Mouse (Mus musculus) hindbrain, embryonic 12.5 days (tissue): Measurements from ENCODE around the gene Prmt3. TPM values are rescaled to one million over a fixed set of nuclear protein-coding genes. Genes with fewer than 3 reads are reported as not detected.

ENCODE experiments used
- ATAC-seq: fragments of 200-750 bp; cut with Nextera tagmentation; 2 replicates; pipeline ENCODE4 v1.8.0; 2017; ENCODE audit warnings: moderate TSS enrichment; ENCODE audit not compliant: low FRiP score
- H3K27ac ChIP-seq: fragments of 300-500 bp; sonication (generic); 2 replicates; pipeline ENCODE4 v1.5.1; 2016; ENCODE audit warnings: mild to moderate bottlenecking
- H3K27me3 ChIP-seq: fragments of 300-500 bp; sonication (generic); 2 replicates; pipeline ENCODE4 v1.6.1; 2016; ENCODE audit warnings: mild to moderate bottlenecking
- H3K36me3 ChIP-seq: fragments of 300-500 bp; sonication (generic); 2 replicates; pipeline ENCODE4 v1.6.1; 2016; ENCODE audit warnings: mild to moderate bottlenecking
- H3K4me1 ChIP-seq: fragments of 300-500 bp; sonication (generic); 2 replicates; pipeline ENCODE4 v1.6.1; 2016
- H3K4me2 ChIP-seq: fragments of 300-500 bp; sonication (generic); replicated peaks from 2 replicates; pipeline ENCODE4 v1.6.1; 2016; ENCODE audit warnings: mild to moderate bottlenecking
- H3K4me3 ChIP-seq: fragments of 300-500 bp; sonication (generic); 2 replicates; pipeline ENCODE4 v1.5.1; 2016; ENCODE audit warnings: mild to moderate bottlenecking
- H3K9ac ChIP-seq: fragments of 300-500 bp; sonication (generic); 2 replicates; pipeline ENCODE4 v1.6.1; 2016; ENCODE audit warnings: mild to moderate bottlenecking, moderate library complexity
- H3K9me3 ChIP-seq: fragments of 300-500 bp; sonication (generic); replicated peaks from 2 replicates; pipeline ENCODE4 v1.6.1; 2016; ENCODE audit warnings: mild to moderate bottlenecking
- WGBS: fragments of 180-500 bp; shearing (Covaris S2); methylation state at CpG from one replicate; pipeline ENCODE4 v1.1.7; 2016; 5-methylcytosine and 5-hydroxymethylcytosine counted together
- polyA plus RNA-seq: library from polyadenylated mRNA; unstranded; fragments of >200 nt; fragmentation: Nextera tagmentation; extraction: Ambion mirVana; gene quantifications from 2 replicates; pipeline ENCODE4 v1.2.1, GENCODE M21; 2016

Gene Prmt3
- polyA plus RNA-seq, 1 experiment from 2014 or later: 56.2 TPM

DNA sequence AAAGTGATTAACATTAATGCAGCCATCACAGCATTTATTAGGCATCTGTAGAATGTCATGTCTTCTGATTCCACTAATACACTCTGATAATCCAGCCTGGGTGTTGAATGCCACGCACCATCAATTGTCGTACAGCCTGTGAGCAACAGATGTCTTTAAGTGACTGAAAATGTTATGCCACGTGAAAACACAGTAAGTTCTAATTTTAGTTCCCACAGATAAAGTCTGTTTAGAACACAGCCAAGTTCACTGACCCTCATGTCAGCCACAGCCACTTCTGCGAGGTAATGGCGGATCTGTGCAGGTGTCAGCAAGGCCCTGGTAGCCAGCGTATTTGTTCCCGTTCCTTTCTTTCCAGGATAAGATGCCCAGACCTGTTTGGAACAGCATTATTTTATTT is 12.0 kb upstream of the Prmt3 start:
- no peaks in the 10 kb centered on the region for H3K36me3 ChIP-seq
- 90% methylated on average over 7 of the region's 7 CpGs for WGBS
- no peak for ATAC-seq
- no peak overlapping the region for H3K9ac ChIP-seq
- no peaks in the 10 kb centered on the region for H3K9me3 ChIP-seq
- H3K4me2 ChIP-seq: no peak overlapping the region
- no peaks in the 10 kb centered on the region for H3K4me1 ChIP-seq
- peaks cover 24% of the 10 kb centered on the region; the same call in 1 of the 2 replicates for H3K27me3 ChIP-seq
- no peak overlapping the region for H3K4me3 ChIP-seq
- H3K27ac ChIP-seq: no peak overlapping the region

DNA sequence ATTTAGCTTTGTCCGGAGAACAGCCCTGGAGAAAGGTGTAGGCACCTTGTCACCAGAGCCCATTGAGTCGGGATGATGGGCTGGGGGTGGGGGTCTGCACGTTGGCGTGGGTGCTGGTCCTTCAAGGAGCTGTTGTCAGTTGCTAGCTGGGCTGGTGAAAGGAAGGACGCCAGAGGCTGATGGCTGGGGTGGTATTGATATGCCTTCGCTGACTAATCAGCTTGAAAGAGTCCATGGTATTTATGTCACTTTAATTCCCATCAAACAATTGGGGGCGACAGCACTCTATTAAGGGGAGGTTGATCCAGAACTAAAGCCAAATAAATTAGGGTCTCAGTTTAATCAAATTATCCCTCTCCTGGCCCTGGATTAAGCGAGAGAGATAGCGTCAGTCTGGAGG is 9.6 kb upstream of the Prmt3 start:
- no peak for ATAC-seq
- Histone ChIP-seq H3K36me3 (no peaks in the 10 kb centered on the region), H3K9me3 (no peaks in the 10 kb centered on the region), H3K4me2 (no peak overlapping the region), H3K4me1 (no peaks in the 10 kb centered on the region), H3K9ac (no peak overlapping the region), H3K4me3 (no peak overlapping the region), H3K27me3 (peaks cover 18% of the 10 kb centered on the region; the same call in 1 of the 2 replicates), H3K27ac (no peak overlapping the region)
- WGBS: 49% methylated on average over 9 of the region's 9 CpGs

DNA sequence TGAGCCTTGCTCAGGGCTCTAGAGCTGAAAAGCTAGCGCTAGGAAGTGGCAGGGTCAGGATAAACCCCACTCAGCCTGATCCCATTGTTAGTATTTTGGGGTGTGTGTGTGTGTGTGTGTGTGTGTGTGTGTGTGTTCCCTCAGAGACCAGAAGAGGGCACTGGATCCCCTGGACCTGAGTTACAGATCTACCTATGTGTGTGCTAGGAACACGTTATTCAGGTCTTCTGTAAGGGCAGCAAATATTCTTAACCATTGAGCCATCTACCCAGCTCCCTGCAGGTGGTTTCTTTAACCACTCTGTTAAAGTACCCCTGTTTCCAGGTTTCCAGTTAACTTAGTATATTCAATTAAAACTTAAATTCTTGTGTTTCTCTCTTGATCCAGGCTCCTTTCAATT is 3.8 kb upstream of the Prmt3 start:
- no peak for ATAC-seq
- 90% methylated on average over 2 of the region's 2 CpGs for WGBS
- Histone ChIP-seq H3K4me2 (no peak overlapping the region), H3K9me3 (no peaks in the 10 kb centered on the region), H3K36me3 (no peaks in the 10 kb centered on the region), H3K27me3 (no peaks in the 10 kb centered on the region), H3K9ac (no peak overlapping the region), H3K4me3 (no peak overlapping the region), H3K4me1 (peaks cover 7% of the 10 kb centered on the region), H3K27ac (no peak overlapping the region)

DNA sequence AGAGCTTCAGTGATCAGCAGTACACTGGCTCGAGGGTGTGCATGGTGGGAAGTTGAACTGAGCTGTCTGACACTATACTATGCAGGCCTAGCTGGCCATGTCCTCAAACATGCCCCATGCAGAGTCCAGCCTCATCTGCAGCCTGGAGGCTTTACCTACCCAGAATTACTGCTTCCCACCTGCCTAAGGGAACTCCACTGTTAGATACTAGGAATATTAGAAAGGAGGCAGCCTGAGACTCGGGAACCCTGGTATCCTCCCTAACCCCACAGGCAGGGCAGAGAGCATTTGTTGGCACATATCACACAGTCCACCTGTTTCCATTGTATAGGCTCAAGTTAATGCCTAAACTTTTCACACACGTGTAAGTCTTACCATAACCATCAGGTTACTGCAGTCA is 561 bp upstream of the Prmt3 start:
- Histone ChIP-seq H3K9ac (no peak overlapping the region), H3K27ac (no peak overlapping the region), H3K9me3 (no peaks in the 10 kb centered on the region), H3K4me2 (peak overlapping the region; percentile 78; the same call in 1 of the 2 replicates), H3K36me3 (peaks cover 12% of the 10 kb centered on the region; the same call in 1 of the 2 replicates), H3K4me1 (peaks cover 15% of the 10 kb centered on the region), H3K27me3 (no peaks in the 10 kb centered on the region), H3K4me3 (no peak overlapping the region)
- WGBS: 54% methylated on average over 3 of the region's 3 CpGs
- ATAC-seq: peak; percentile 38

DNA sequence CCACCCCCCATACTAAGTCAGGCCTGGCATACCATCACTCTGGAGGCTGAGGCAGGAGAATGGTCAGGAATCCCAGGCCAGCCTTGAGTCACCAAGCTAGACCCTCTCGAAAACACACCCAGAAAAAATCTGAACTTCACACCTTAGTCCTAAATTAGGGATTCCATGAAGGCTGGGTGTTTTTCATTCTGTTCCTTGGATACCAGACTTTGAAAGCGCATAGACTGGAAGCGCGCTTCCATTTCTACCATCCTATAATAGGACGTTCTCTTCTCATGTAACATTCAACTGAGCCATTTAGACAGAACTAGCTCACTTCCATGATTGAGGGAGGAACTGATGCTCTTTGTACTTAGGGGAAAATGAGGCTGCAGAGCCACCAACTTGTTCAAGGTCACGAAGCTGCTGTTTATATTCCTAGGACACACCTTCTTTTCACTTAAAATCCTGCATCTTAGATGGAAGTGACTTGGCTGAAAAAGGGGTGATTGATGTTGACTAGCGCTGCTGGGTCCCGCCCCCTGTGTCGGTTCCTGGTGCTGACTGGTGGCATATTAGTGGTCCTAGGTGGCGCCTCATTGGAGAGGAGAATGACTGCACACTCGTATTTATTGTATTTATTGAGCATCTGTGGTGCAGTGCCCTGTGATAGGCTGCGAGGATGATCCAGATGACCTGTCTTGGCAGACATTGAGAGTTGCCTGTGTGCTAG is 914 bp downstream of the Prmt3 start:
- H3K27me3 ChIP-seq: no peaks in the 10 kb centered on the region
- H3K4me2 ChIP-seq: peak overlapping the region; percentile 78
- ATAC-seq: peak; percentile 17
- H3K36me3 ChIP-seq: peaks cover 14% of the 10 kb centered on the region; the same call in 1 of the 2 replicates
- peak overlapping the region; percentile 84 for H3K4me3 ChIP-seq
- H3K9me3 ChIP-seq: no peaks in the 10 kb centered on the region
- peaks cover 15% of the 10 kb centered on the region for H3K4me1 ChIP-seq
- H3K27ac ChIP-seq: peak overlapping the region; percentile 83
- peak overlapping the region; percentile 72 for H3K9ac ChIP-seq
- WGBS: 72% methylated on average over 12 of the region's 12 CpGs

DNA sequence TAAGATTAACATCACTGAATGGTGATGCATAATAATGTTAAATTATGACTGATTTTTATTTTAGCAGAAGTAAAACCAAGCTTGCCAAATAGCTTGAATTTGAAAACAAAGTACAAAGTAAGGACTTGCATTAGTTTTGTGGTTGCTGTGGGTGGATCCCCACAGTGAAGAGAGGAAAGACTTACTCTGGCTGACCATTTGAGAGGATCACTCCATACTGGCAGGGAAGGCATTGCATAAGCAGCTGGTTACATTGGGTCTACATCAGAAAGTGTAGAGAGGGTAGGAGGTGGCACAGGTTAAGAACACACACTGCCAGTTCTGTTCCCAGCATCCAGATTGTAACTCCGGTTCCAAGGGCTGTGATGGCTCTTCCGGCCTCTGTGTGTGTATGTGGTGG is 4.9 kb downstream of the Prmt3 start:
- no peak overlapping the region for H3K4me2 ChIP-seq
- H3K9ac ChIP-seq: no peak overlapping the region
- H3K27ac ChIP-seq: no peak overlapping the region
- no peak for ATAC-seq
- 94% methylated on average over 2 of the region's 2 CpGs for WGBS
- peaks cover 15% of the 10 kb centered on the region for H3K4me1 ChIP-seq
- no peaks in the 10 kb centered on the region for H3K27me3 ChIP-seq
- no peak overlapping the region for H3K4me3 ChIP-seq
- no peaks in the 10 kb centered on the region for H3K9me3 ChIP-seq
- peaks cover 24% of the 10 kb centered on the region; the same call in 1 of the 2 replicates for H3K36me3 ChIP-seq

DNA sequence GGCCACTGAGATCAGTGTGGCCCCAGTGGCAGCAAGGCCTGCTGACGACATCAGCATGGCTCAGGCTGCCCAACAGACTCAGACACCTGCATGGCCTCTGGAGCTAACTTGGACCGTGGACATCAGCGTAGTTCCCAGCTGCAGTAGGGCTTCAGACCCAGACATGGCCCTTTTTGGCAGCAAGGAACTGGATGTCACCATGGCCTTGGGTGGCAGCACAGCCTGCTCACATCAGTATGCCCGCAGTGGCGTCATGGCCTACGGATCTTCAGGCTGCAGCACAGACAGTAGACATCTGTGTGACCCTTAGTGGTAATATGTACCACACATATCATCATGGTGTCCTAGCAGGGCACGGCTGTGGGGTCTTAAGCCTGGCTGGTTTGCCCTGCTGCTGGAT is 7.0 kb downstream of the Prmt3 start:
- Histone ChIP-seq H3K9me3 (no peaks in the 10 kb centered on the region), H3K4me3 (no peak overlapping the region), H3K4me2 (no peak overlapping the region), H3K36me3 (peaks cover 30% of the 10 kb centered on the region; the same call in 1 of the 2 replicates), H3K27ac (no peak overlapping the region), H3K4me1 (peaks cover under 1% of the 10 kb centered on the region; the same call in 1 of the 2 replicates), H3K9ac (no peak overlapping the region), H3K27me3 (no peaks in the 10 kb centered on the region)
- WGBS: 96% methylated on average over 7 of the region's 7 CpGs
- no peak for ATAC-seq

DNA sequence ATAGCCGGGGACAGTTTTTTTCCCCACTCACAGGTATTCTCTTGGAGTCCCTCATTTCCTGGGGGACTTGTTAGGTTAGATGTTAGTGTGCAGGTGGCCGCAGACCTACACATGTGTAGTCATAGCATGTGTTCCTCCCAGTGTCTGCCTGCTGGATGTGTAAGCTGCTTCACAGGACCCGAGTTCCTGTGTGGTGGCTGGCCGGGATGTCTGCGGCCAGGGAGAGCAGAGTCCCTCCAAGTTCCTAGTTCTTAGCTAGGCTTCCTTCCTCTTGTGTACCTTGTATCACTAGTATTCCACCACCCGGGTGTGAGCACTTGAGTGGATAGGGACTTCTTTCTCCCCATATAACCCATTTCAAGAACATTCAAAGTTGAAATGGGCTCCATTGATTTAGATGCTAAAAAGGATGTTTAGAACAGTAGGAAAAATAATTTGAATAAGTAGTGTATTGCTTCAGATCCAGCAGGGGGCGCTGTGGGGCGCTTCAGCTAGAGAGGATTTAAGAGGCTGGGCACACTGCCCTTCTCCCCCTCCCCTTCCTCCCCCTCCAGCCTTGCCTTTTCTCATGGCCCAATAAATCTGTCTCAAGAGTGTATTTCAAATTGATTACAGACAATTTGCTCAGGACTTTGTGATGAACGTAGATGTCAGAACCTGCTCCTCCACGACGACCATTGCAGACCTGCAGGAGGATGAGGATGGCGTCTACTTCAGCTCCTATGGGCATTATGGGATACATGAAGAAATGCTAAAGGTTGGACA is 8.7 kb downstream of the Prmt3 start:
- Histone ChIP-seq H3K4me3 (no peak overlapping the region), H3K27ac (0 out of 2 replicates have a peak overlapping the region, but pooled peaks have one; percentile 32)
- ATAC-seq: peak; percentile 46; the same call in 1 of the 2 replicates

DNA sequence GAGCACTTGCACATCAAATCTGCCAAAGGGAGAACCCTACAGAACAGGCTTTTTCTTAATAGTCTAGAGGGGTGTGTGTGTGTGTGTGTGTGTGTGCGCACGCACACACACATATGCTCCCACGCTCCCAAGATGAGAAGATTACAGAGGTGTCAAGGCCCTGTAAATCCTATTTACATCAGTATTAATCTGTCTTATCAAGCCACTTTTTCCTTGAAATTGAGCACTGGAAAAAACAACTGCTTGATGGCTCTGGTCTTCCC is 9.2 kb downstream of the Prmt3 start:
- Histone ChIP-seq H3K36me3 (peaks cover 27% of the 10 kb centered on the region; the same call in 1 of the 2 replicates), H3K4me1 (no peaks in the 10 kb centered on the region), H3K9me3 (no peaks in the 10 kb centered on the region), H3K4me3 (no peak overlapping the region), H3K27ac (0 out of 2 replicates have a peak overlapping the region, but pooled peaks have one; percentile 32), H3K9ac (no peak overlapping the region), H3K27me3 (no peaks in the 10 kb centered on the region), H3K4me2 (no peak overlapping the region)
- peak; percentile 51; the same call in 1 of the 2 replicates for ATAC-seq
- 91% methylated on average over 3 of the region's 3 CpGs for WGBS

More for the DNA sequence above, 8.7 kb downstream of the Prmt3 start:
- H3K4me1 ChIP-seq: no peaks in the 10 kb centered on the region
- no peak overlapping the region for H3K4me2 ChIP-seq
- H3K9ac ChIP-seq: no peak overlapping the region
- WGBS: 66% methylated on average over 12 of the region's 12 CpGs
- H3K9me3 ChIP-seq: no peaks in the 10 kb centered on the region
- H3K27me3 ChIP-seq: no peaks in the 10 kb centered on the region
- H3K36me3 ChIP-seq: peaks cover 32% of the 10 kb centered on the region; the same call in 1 of the 2 replicates

DNA sequence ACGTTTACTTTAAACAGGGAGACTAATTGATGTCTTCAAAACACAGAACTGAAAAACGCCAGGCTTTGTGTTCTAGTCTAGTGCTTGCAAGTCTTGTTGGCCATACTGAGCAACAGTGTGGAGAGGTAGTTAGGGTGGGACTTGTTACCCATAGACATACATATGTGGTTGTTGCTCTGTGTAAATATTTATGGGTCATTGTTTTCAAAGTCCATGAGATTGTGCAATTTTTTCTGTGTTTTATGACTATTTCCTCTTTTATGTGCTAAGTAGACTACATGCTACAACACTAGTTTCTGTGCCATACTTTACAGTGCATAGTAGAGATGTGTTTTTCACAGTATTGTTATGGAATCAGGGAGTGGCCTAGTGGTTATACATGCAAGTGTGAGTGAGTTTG is 16.2 kb downstream of the Prmt3 start:
- 90% methylated on average over 2 of the region's 2 CpGs for WGBS
- peaks cover 33% of the 10 kb centered on the region for H3K36me3 ChIP-seq

DNA sequence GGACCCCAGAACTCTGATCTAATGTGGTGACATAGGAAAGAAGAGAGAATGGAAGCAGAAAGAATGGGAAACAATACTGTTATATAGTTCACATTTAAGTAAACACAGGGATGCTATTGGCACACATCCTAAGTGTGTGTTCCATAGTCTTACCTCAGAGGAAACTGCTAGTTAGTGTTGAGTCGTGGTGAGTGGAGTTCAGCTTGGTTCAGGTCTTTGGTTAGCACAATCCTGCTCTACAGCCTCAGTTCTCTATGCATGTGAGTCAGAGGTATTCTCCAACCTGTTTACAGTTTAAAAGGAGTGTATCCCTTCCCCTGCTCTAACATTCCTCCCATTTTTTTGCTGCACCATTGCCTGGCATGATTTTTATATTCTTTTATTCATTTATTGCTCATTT is 19.0 kb downstream of the Prmt3 start:
- H3K4me3 ChIP-seq: no peak overlapping the region
- peaks cover 32% of the 10 kb centered on the region for H3K36me3 ChIP-seq
- no peak overlapping the region for H3K27ac ChIP-seq
- H3K27me3 ChIP-seq: no peaks in the 10 kb centered on the region
- H3K4me1 ChIP-seq: no peaks in the 10 kb centered on the region
- H3K4me2 ChIP-seq: no peak overlapping the region
- no peaks in the 10 kb centered on the region for H3K9me3 ChIP-seq
- WGBS: 73% methylated on average over 1 of the region's 1 CpGs
- no peak overlapping the region for H3K9ac ChIP-seq
- no peak for ATAC-seq

More for the DNA sequence above, 16.2 kb downstream of the Prmt3 start:
- Histone ChIP-seq H3K27me3 (no peaks in the 10 kb centered on the region), H3K4me1 (no peaks in the 10 kb centered on the region), H3K4me3 (no peak overlapping the region), H3K4me2 (no peak overlapping the region), H3K9me3 (no peaks in the 10 kb centered on the region), H3K9ac (no peak overlapping the region), H3K27ac (no peak overlapping the region)
- ATAC-seq: no peak

DNA sequence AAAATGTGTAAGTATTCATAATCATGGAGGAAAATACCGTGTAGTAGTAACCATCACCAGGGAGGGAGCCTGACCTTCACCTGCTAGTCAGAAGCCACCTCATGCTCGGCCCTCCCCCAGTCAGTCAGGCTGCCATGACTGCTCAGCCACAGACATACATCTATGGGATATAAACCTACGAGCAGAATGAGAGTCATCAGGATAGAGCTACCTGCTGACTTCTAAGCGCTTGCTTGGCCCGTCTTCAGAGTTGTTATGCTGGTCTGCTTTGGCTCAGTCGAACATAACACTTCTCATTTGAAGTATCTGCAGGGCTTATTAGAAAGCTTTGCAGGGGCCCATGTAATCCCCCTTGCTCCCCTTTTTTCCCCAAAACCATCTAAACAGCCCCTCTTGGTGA is 25.4 kb downstream of the Prmt3 start:
- Histone ChIP-seq H3K4me3 (no peak overlapping the region), H3K9me3 (no peaks in the 10 kb centered on the region), H3K9ac (no peak overlapping the region), H3K27me3 (no peaks in the 10 kb centered on the region), H3K36me3 (peaks cover 8% of the 10 kb centered on the region), H3K27ac (no peak overlapping the region), H3K4me2 (no peak overlapping the region), H3K4me1 (no peaks in the 10 kb centered on the region)
- ATAC-seq: no peak
- WGBS: 89% methylated on average over 6 of the region's 6 CpGs
